Mouse (Mus musculus) brain, embryonic 14.5 days (tissue): Measurements from ENCODE around the gene Vmo1.

Source experiments
- CTCF ChIP-seq: fragments of 200-500 bp; IDR thresholded peaks from 2 replicates; pipeline ENCODE4 v1.5.1; 2012; ENCODE audit warnings: inconsistent platforms, mild to moderate bottlenecking, moderate library complexity, borderline replicate concordance; ENCODE audit not compliant: insufficient read depth, insufficient read length; ENCODE audit errors: extremely low read depth
- POLR2A ChIP-seq: fragments of 200-500 bp; IDR thresholded peaks from 2 replicates; pipeline ENCODE4 v1.6.1; 2012; ENCODE audit warnings: mild to moderate bottlenecking, inconsistent platforms, borderline replicate concordance; ENCODE audit not compliant: poor library complexity, insufficient read depth, insufficient read length, severe bottlenecking; ENCODE audit errors: extremely low read depth

GRCm38 (mm10) chr11:70557545-70557944 lies 43.1 kb upstream of the Vmo1 start:
- no peak for TF ChIP-seq CTCF
- no peak for TF ChIP-seq POLR2A
